ENCODE assay signal across 27 mouse cellular contexts in the genomic region with DNA sequence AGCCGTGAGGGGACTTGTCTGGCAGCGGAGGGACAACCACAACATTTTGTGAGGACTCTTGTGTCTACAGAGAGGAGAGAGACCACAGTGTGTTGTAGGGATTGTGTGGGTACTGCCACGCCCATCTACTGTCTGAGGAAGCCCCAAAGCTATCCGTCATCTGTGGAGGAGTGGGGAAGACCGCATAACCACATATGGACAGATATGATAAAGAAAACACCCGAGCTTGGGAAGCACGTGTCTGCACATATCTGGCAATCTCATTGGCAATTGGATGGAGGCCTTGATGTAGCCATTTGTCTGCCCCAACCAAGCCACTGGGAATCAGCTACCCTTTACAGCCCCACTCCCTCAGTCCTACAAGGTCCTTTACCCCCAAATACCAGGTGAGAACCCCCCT. TPM values are rescaled to one million over a fixed set of nuclear protein-coding genes. Genes with fewer than 3 reads are reported as not detected.
A peak's percentile ranks its signal among the peaks of the same experiment; 100 is the strongest.
DNase-seq lines count a peak whose midpoint lies in the region; ATAC-seq and TF ChIP-seq lines count a peak whose summit lies in the region.
"Had no signal": no experiment of that assay in that cellular context is flagged by ENCODE, and none has a peak within 500 bp of the region (broad histone marks: within the 10 kb centered on the region; RNA-seq: fewer than 3 reads in every experiment).

No protein-coding gene starts in this region.

- no peak overlapping the region for H3K4me2 ChIP-seq in heart, embryonic 12.5 days
- no peak overlapping the region for H3K4me2 ChIP-seq in liver, embryonic 15.5 days
- H3K4me2 ChIP-seq in kidney, embryonic 16.5 days (replicated peaks; ENCODE audit: low read depth, low read length) = no peak overlapping the region
- H3K4me2 ChIP-seq: embryonic facial prominence, embryonic 15.5 days had no signal

- peaks cover 58% of the 10 kb centered on the region for H3K4me1 ChIP-seq in heart, embryonic 12.5 days (replicated peaks)
- peaks cover 12% of the 10 kb centered on the region for H3K4me1 ChIP-seq in G1E (ENCODE audit: insufficient read depth, low read depth, low read length)
- H3K4me1 ChIP-seq in liver, embryonic 15.5 days (replicated peaks) = peaks cover 10% of the 10 kb centered on the region; the same call in 1 of the 2 replicates
- H3K4me1 ChIP-seq in kidney, embryonic 16.5 days (ENCODE audit: insufficient read depth, low read length) = no peaks in the 10 kb centered on the region
- H3K4me1 ChIP-seq: embryonic facial prominence, embryonic 15.5 days had no signal

- H3K27ac ChIP-seq in heart, embryonic 12.5 days (ENCODE audit: poor library complexity, severe bottlenecking) = peak overlapping the region; percentile 81
- H3K27ac ChIP-seq in liver, embryonic 15.5 days (replicated peaks) = no peak overlapping the region
- H3K27ac ChIP-seq in kidney, embryonic 16.5 days (ENCODE audit: low read length) = no peak overlapping the region
- H3K27ac ChIP-seq: embryonic facial prominence, embryonic 15.5 days; layer of hippocampus, adult 2 months; left cerebral cortex, adult 2 months; limb, embryonic 10.5 days had no signal

- ATAC-seq in heart, embryonic 12.5 days (ENCODE audit: insufficient number of reproducible peaks, low FRiP score) = no peak
- peak; percentile 70 for ATAC-seq in G1E (ENCODE audit: extremely low read depth, insufficient number of reproducible peaks, low FRiP score, poor library complexity, severe bottlenecking)
- 0 out of 2 replicates have a peak, but pooled peaks have one; percentile 31 for ATAC-seq in liver, embryonic 15.5 days (ENCODE audit: insufficient read depth)
- ATAC-seq in kidney, embryonic 16.5 days (ENCODE audit: low FRiP score, low TSS enrichment) = no peak
- ATAC-seq: forebrain, postnatal 0 days; hindbrain, embryonic 16.5 days; Patski had no signal

- no peaks in the 10 kb centered on the region for H3K9me3 ChIP-seq in heart, embryonic 12.5 days (replicated peaks)
- H3K9me3 ChIP-seq in G1E (replicated peaks) = no peaks in the 10 kb centered on the region
- no peaks in the 10 kb centered on the region for H3K9me3 ChIP-seq in liver, embryonic 15.5 days (replicated peaks)
- no peaks in the 10 kb centered on the region for H3K9me3 ChIP-seq in kidney, embryonic 16.5 days (ENCODE audit: low read length)
- H3K9me3 ChIP-seq: embryonic facial prominence, embryonic 15.5 days; limb, embryonic 10.5 days had no signal

- no peak for DNase-seq in heart, adult 11 months
- peak; percentile 13 for DNase-seq in G1E (ENCODE audit: low spot score)
- DNase-seq in c-Kit-positive CD71-positive TER-119-positive erythroid progenitor cells, embryonic 14.5 days (ENCODE audit: low spot score) = peak; percentile 5
- no peak for DNase-seq in frontal cortex, postnatal 14 days (ENCODE audit: low spot score in 2 of 2)
- DNase-seq in layer of hippocampus, adult 9-10 months (ENCODE audit: low spot score) = no peak
- DNase-seq: adrenal gland, adult 8-10 months; cerebellum, adult 11 months; forebrain, postnatal 0 days; kidney, adult 11 months; kidney, postnatal 10 days; right cerebral cortex, adult 18-20 months; thymus, postnatal 25 days had no signal

- WGBS in heart, embryonic 12.5 days = 76% methylated on average over 7 of the region's 7 CpGs
- 30% methylated on average over 7 of the region's 7 CpGs for WGBS in liver, embryonic 15.5 days (ENCODE audit: insufficient replicate concordance)
- 83% methylated on average over 7 of the region's 7 CpGs for WGBS in kidney, embryonic 16.5 days

- H3K4me3 ChIP-seq in heart, embryonic 12.5 days = no peak overlapping the region
- H3K4me3 ChIP-seq in G1E (ENCODE audit: low read depth, low read length) = no peak overlapping the region
- H3K4me3 ChIP-seq in liver, embryonic 15.5 days (replicated peaks) = no peak overlapping the region
- no peak overlapping the region for H3K4me3 ChIP-seq in kidney, embryonic 16.5 days (ENCODE audit: low read length)
- H3K4me3 ChIP-seq: embryonic facial prominence, embryonic 15.5 days; layer of hippocampus, adult 2 months; left cerebral cortex, adult 2 months; limb, embryonic 10.5 days had no signal

- H3K36me3 ChIP-seq in heart, embryonic 12.5 days = no peaks in the 10 kb centered on the region
- no peaks in the 10 kb centered on the region for H3K36me3 ChIP-seq in G1E (replicated peaks)
- no peaks in the 10 kb centered on the region for H3K36me3 ChIP-seq in liver, embryonic 15.5 days (replicated peaks)
- no peaks in the 10 kb centered on the region for H3K36me3 ChIP-seq in kidney, embryonic 16.5 days (ENCODE audit: insufficient read depth, low read length)
- H3K36me3 ChIP-seq: embryonic facial prominence, embryonic 15.5 days; limb, embryonic 10.5 days had no signal

- no peaks in the 10 kb centered on the region for H3K27me3 ChIP-seq in heart, embryonic 12.5 days (replicated peaks)
- H3K27me3 ChIP-seq in G1E (ENCODE audit: insufficient read depth, low read length) = peaks cover 8% of the 10 kb centered on the region
- peaks cover 16% of the 10 kb centered on the region; the same call in 1 of the 2 replicates for H3K27me3 ChIP-seq in liver, embryonic 15.5 days
- no peaks in the 10 kb centered on the region for H3K27me3 ChIP-seq in kidney, embryonic 16.5 days (ENCODE audit: insufficient read depth, low read length)
- H3K27me3 ChIP-seq: embryonic facial prominence, embryonic 15.5 days had no signal

- no peak overlapping the region for H3K9ac ChIP-seq in heart, embryonic 12.5 days
- no peak overlapping the region for H3K9ac ChIP-seq in liver, embryonic 15.5 days
- H3K9ac ChIP-seq in kidney, embryonic 16.5 days (replicated peaks; ENCODE audit: low read length) = no peak overlapping the region
- H3K9ac ChIP-seq: embryonic facial prominence, embryonic 15.5 days; forebrain, postnatal 0 days had no signal

- TF ChIP-seq CTCF in G1E (IDR thresholded peaks at IDR 0.05; ENCODE audit: low read depth, low read length) = no peak

RNA-seq across cellular contexts. Expression of a gene that starts 11.7 kb away (rescaled TPM):
- 45.1 and 46.2 TPM in 2 replicates for polyA plus RNA-seq in heart, embryonic 12.5 days (2016; fragmentation: Nextera tagmentation; extraction: Ambion mirVana)
- total RNA-seq in G1E (2014; fragmentation: Nextera tagmentation) (not detected in 2 replicates), G1E (2017) (0.06 and 0.16 TPM in 2 replicates)
- polyA plus RNA-seq in G1E (2012) = not detected in 2 replicates
- polyA plus RNA-seq in liver, embryonic 15.5 days (2015; fragmentation: Nextera tagmentation; extraction: Ambion mirVana) = 0.17 and 0.26 TPM in 2 replicates
- polyA plus RNA-seq in kidney, embryonic 16.5 days (2015; fragmentation: Nextera tagmentation; extraction: Ambion mirVana) = 2.0 and 5.5 TPM in 2 replicates
- polyA plus RNA-seq: C2C12, Patski had no signal

RNA-seq across cellular contexts. Expression of a gene that starts 30.6 kb away (rescaled TPM):
- not detected in 2 replicates for polyA plus RNA-seq in heart, embryonic 12.5 days (2016; fragmentation: Nextera tagmentation; extraction: Ambion mirVana)
- total RNA-seq in G1E (2014; fragmentation: Nextera tagmentation) (not detected in 2 replicates), G1E (2017) (not detected in 2 replicates)
- polyA plus RNA-seq in G1E (2012) = not detected in 2 replicates
- polyA plus RNA-seq in liver, embryonic 15.5 days (2015; fragmentation: Nextera tagmentation; extraction: Ambion mirVana) = not detected in 2 replicates
- not detected in 2 replicates for polyA plus RNA-seq in kidney, embryonic 16.5 days (2015; fragmentation: Nextera tagmentation; extraction: Ambion mirVana)
- total RNA-seq: forebrain, postnatal 0 days; gastrocnemius, adult 18-20 months; gastrocnemius, postnatal 4 days; hematopoietic stem cell, adult 5-6 weeks; layer of hippocampus, adult 2 months; left cerebral cortex, adult 2 months; midbrain, postnatal 0 days had no signal
- polyA plus RNA-seq: C2C12; forebrain, postnatal 0 days; hindbrain, embryonic 16.5 days; limb, embryonic 10.5 days; liver, embryonic 16.5 days; midbrain, postnatal 0 days; Patski had no signal

Comparison
In these comparisons a context has a peak if more than half of its experiments do, and no peak if none do; other contexts are left out.
1. ATAC-seq: peak in G1E (single experiment) and liver, embryonic 15.5 days (single experiment); none in heart, embryonic 12.5 days (single experiment) and kidney, embryonic 16.5 days (single experiment).
2. DNase-seq: peak in G1E (single experiment) and c-Kit-positive CD71-positive TER-119-positive erythroid progenitor cells, embryonic 14.5 days (single experiment); none in heart, adult 11 months (single experiment), frontal cortex, postnatal 14 days (0 of 2) and layer of hippocampus, adult 9-10 months (single experiment).